Mouse (Mus musculus) stomach, embryonic 14.5 days (tissue): Measurements from ENCODE around the gene Col5a2. TPM values are rescaled to one million over a fixed set of nuclear protein-coding genes. Genes with fewer than 3 reads are reported as not detected.
"Not testable (repeated sequence)": the region's sequence is repeated elsewhere in the genome, so short reads cannot be mapped to it uniquely, and the experiment has no call there.

Experiments
- ATAC-seq: fragments of 200-750 bp; cut with Nextera tagmentation; 2 replicates; pipeline ENCODE4 v1.8.0; 2017; ENCODE audit warnings: low read depth, moderate TSS enrichment; ENCODE audit not compliant: insufficient number of reproducible peaks, insufficient read depth, low FRiP score
- H3K27ac ChIP-seq: fragments of 300-500 bp; sonication (generic); 2 replicates; pipeline ENCODE4 v1.5.1; 2014; ENCODE audit warnings: mild to moderate bottlenecking, low read length, moderate library complexity, mixed read lengths
- H3K27me3 ChIP-seq: fragments of 300-500 bp; sonication (generic); 2 replicates; pipeline ENCODE4 v1.6.1; 2014; ENCODE audit warnings: low read length, control low read depth, mixed read lengths; ENCODE audit not compliant: control insufficient read depth, insufficient read depth
- H3K36me3 ChIP-seq: fragments of 300-500 bp; sonication (generic); 2 replicates; pipeline ENCODE4 v1.6.1; 2014; ENCODE audit warnings: mild to moderate bottlenecking, control low read depth, low read length, moderate library complexity, mixed read lengths; ENCODE audit not compliant: control insufficient read depth, insufficient read depth
- H3K4me1 ChIP-seq: fragments of 300-500 bp; sonication (generic); 2 replicates; pipeline ENCODE4 v1.6.1; 2014; ENCODE audit warnings: low read length, control low read depth, mixed read lengths; ENCODE audit not compliant: control insufficient read depth, insufficient read depth
- H3K4me2 ChIP-seq: fragments of 300-500 bp; sonication (generic); replicated peaks from 2 replicates; pipeline ENCODE4 v1.6.1; 2014; ENCODE audit warnings: low read depth, low read length, control low read depth
- H3K4me3 ChIP-seq: fragments of 300-500 bp; sonication (generic); 2 replicates; pipeline ENCODE4 v1.5.1; 2014; ENCODE audit warnings: low read depth, low read length, control low read depth
- H3K9ac ChIP-seq: fragments of 300-500 bp; sonication (generic); replicated peaks from 2 replicates; pipeline ENCODE4 v1.6.1; 2014; ENCODE audit warnings: low read depth, mild to moderate bottlenecking, control low read depth, low read length, moderate library complexity, mixed read lengths
- H3K9me3 ChIP-seq: fragments of 300-500 bp; sonication (generic); 2 replicates; pipeline ENCODE4 v1.6.1; 2016; ENCODE audit warnings: low read depth, low read length, control low read depth; ENCODE audit not compliant: control insufficient read depth
- WGBS: fragments of 180-500 bp; shearing (Covaris S2); extraction: QIAGEN DNeasy Blood & Tissue Kit; methylation state at CpG from one replicate; pipeline ENCODE4 v1.1.7; 2014; 5-methylcytosine and 5-hydroxymethylcytosine counted together
- polyA plus RNA-seq: library from polyadenylated mRNA; unstranded; fragments of >200 nt; fragmentation: Nextera tagmentation; extraction: Ambion mirVana; gene quantifications from 2 replicates; pipeline ENCODE4 v1.2.1, GENCODE M21; 2014

Gene Col5a2
- polyA plus RNA-seq, 1 experiment from 2014 or later = 106 TPM

- WGBS = 56% methylated on average over 4 of the region's 4 CpGs
- Histone ChIP-seq H3K36me3 (no peaks in the 10 kb centered on the region), H3K27ac (no peak overlapping the region), H3K4me1 (no peaks in the 10 kb centered on the region), H3K4me2 (no peak overlapping the region), H3K4me3 (no peak overlapping the region), H3K27me3 (no peaks in the 10 kb centered on the region), H3K9ac (no peak overlapping the region), H3K9me3 (no peaks in the 10 kb centered on the region)
- no peak for ATAC-seq
Measured at GRCm38 (mm10) chr1:45472751-45473150, 30.3 kb downstream of the Col5a2 start.

- ATAC-seq = no peak
- H3K4me1 ChIP-seq = no peaks in the 10 kb centered on the region
- H3K27ac ChIP-seq = no peak overlapping the region
- H3K27me3 ChIP-seq = no peaks in the 10 kb centered on the region
- no peaks in the 10 kb centered on the region for H3K36me3 ChIP-seq
- no peak overlapping the region for H3K9ac ChIP-seq
- H3K4me3 ChIP-seq = no peak overlapping the region
- no peaks in the 10 kb centered on the region for H3K9me3 ChIP-seq
- no peak overlapping the region for H3K4me2 ChIP-seq
- 92% methylated on average over 2 of the region's 2 CpGs for WGBS
Measured at GRCm38 (mm10) chr1:45460767-45461166, 42.3 kb downstream of the Col5a2 start.

- 81% methylated on average over 1 of the region's 1 CpGs for WGBS
- Histone ChIP-seq H3K27me3 (no peaks in the 10 kb centered on the region), H3K9me3 (no peaks in the 10 kb centered on the region), H3K4me3 (no peak overlapping the region), H3K4me2 (no peak overlapping the region), H3K27ac (no peak overlapping the region), H3K9ac (no peak overlapping the region), H3K4me1 (no peaks in the 10 kb centered on the region), H3K36me3 (no peaks in the 10 kb centered on the region)
- ATAC-seq = no peak
Measured at GRCm38 (mm10) chr1:45455763-45456162, 47.3 kb downstream of the Col5a2 start.

GRCm38 (mm10) chr1:45448856-45449255 is 54.2 kb downstream of the Col5a2 start:
- Histone ChIP-seq H3K27ac (no peak overlapping the region), H3K4me2 (no peak overlapping the region), H3K9ac (no peak overlapping the region), H3K36me3 (no peaks in the 10 kb centered on the region), H3K4me1 (no peaks in the 10 kb centered on the region), H3K4me3 (no peak overlapping the region), H3K27me3 (no peaks in the 10 kb centered on the region), H3K9me3 (no peaks in the 10 kb centered on the region)
- ATAC-seq = no peak
- WGBS = 91% methylated on average over 1 of the region's 1 CpGs

GRCm38 (mm10) chr1:45431922-45432321 is 71.2 kb downstream of the Col5a2 start:
- Histone ChIP-seq H3K27ac (no peak overlapping the region), H3K9ac (no peak overlapping the region), H3K4me3 (no peak overlapping the region), H3K9me3 (no peaks in the 10 kb centered on the region), H3K36me3 (peaks cover 25% of the 10 kb centered on the region), H3K27me3 (no peaks in the 10 kb centered on the region), H3K4me2 (no peak overlapping the region), H3K4me1 (no peaks in the 10 kb centered on the region)
- 22% methylated on average over 3 of the region's 3 CpGs for WGBS
- ATAC-seq = peak; percentile 81; the same call in 1 of the 2 replicates

- Histone ChIP-seq H3K27ac (no peak overlapping the region), H3K27me3 (no peaks in the 10 kb centered on the region), H3K4me1 (no peaks in the 10 kb centered on the region), H3K4me3 (no peak overlapping the region), H3K9ac (no peak overlapping the region), H3K4me2 (no peak overlapping the region), H3K9me3 (no peaks in the 10 kb centered on the region), H3K36me3 (peaks cover 25% of the 10 kb centered on the region)
- ATAC-seq = no peak
- 78% methylated on average over 4 of the region's 4 CpGs for WGBS
Measured at GRCm38 (mm10) chr1:45430520-45430919, 72.6 kb downstream of the Col5a2 start.

GRCm38 (mm10) chr1:45429145-45429544 is 73.9 kb downstream of the Col5a2 start:
- not testable (repeated sequence) for H3K27ac ChIP-seq, H3K27me3 ChIP-seq, H3K9me3 ChIP-seq, ATAC-seq, H3K4me2 ChIP-seq, H3K9ac ChIP-seq, H3K4me3 ChIP-seq, H3K4me1 ChIP-seq
- WGBS = 81% methylated on average over 5 of the region's 5 CpGs
- H3K36me3 ChIP-seq = peaks cover 23% of the 10 kb centered on the region

GRCm38 (mm10) chr1:45423915-45424314 is 79.2 kb downstream of the Col5a2 start:
- no peak overlapping the region for H3K27ac ChIP-seq
- H3K9me3 ChIP-seq = no peaks in the 10 kb centered on the region
- H3K36me3 ChIP-seq = peaks cover 17% of the 10 kb centered on the region; the same call in 1 of the 2 replicates
- no peaks in the 10 kb centered on the region for H3K4me1 ChIP-seq
- no peak overlapping the region for H3K4me3 ChIP-seq
- H3K4me2 ChIP-seq = no peak overlapping the region
- H3K27me3 ChIP-seq = no peaks in the 10 kb centered on the region
- H3K9ac ChIP-seq = no peak overlapping the region
- WGBS = 69% methylated on average over 5 of the region's 5 CpGs
- ATAC-seq = no peak

GRCm38 (mm10) chr1:45420554-45420953 is 82.5 kb downstream of the Col5a2 start:
- Histone ChIP-seq H3K27ac (peak overlapping the region; percentile 7; the same call in 1 of the 2 replicates), H3K36me3 (peaks cover 10% of the 10 kb centered on the region; the same call in 1 of the 2 replicates)
- ATAC-seq = no peak

More at GRCm38 (mm10) chr1:45420554-45420953, 82.5 kb downstream of the Col5a2 start:
- no peaks in the 10 kb centered on the region for H3K9me3 ChIP-seq
- H3K27me3 ChIP-seq = no peaks in the 10 kb centered on the region
- H3K4me1 ChIP-seq = no peaks in the 10 kb centered on the region
- no peak overlapping the region for H3K4me2 ChIP-seq
- H3K9ac ChIP-seq = no peak overlapping the region
- no peak overlapping the region for H3K4me3 ChIP-seq
